Mouse (Mus musculus) monocyte, adult 5-6 weeks (primary cell): Measurements from ENCODE around the gene Pifo. TPM values are rescaled to one million over a fixed set of nuclear protein-coding genes. Genes with fewer than 3 reads are reported as not detected.
"Not testable (repeated sequence)": the region's sequence is repeated elsewhere in the genome, so short reads cannot be mapped to it uniquely, and the experiment has no call there.

ENCODE experiments used
- ATAC-seq: fragments of 153-309, 156-312 bp; replicated peaks from 2 replicates; pipeline ENCODE4 v1.8.0; 2017; ENCODE audit warnings: mild to moderate bottlenecking; ENCODE audit not compliant: low TSS enrichment, insufficient number of reproducible peaks, severe bottlenecking, poor library complexity, low FRiP score
- total RNA-seq: library from RNA; stranded (forward); fragments of 200-1000, 200-491, 200-594 nt; gene quantifications from 3 replicates; pipeline ENCODE4 v1.2.3, GENCODE M21; 2017

Gene Pifo
- total RNA-seq = not detected in 3 replicates

- no peak for ATAC-seq
These were observed at the start of gene Pifo for GRCm38 (mm10) chr3:106014546-106014945. Pifo (minus strand) TSS chr3:106014646.

- ATAC-seq = no peak
These were observed 43.5 kb upstream of the Pifo start for GRCm38 (mm10) chr3:106057966-106058365.

- no peak for ATAC-seq
These were observed 37.5 kb upstream of the Pifo start for GRCm38 (mm10) chr3:106051896-106052295.

GRCm38 (mm10) chr3:106040306-106040705 lies 25.9 kb upstream of the Pifo start:
- ATAC-seq = no peak

GRCm38 (mm10) chr3:106032781-106033180 lies 18.3 kb upstream of the Pifo start, which contains the start of gene Chil5:
Chil5 (minus strand) TSS chr3:106032814.
- no peak for ATAC-seq

DNA sequence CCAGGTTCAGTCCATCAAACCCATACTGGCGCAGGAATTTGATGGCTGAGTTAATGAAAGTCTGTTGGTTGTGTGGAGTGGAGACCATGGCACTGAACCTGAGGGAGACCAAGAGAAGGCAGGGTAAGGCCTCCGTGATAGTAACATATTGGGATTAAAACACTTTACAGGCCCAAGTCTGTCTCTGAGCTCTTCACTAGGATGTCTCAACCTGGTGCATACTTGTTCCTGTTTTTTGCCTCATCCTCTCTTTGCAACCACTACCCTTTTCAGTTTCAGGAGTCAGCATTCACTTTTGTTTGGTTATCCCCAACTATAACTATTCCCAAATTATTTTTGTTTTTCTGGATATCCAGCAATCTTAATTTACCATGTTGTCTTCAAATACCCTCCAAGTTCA lies 9.7 kb upstream of the Pifo start:
- no peak for ATAC-seq

DNA sequence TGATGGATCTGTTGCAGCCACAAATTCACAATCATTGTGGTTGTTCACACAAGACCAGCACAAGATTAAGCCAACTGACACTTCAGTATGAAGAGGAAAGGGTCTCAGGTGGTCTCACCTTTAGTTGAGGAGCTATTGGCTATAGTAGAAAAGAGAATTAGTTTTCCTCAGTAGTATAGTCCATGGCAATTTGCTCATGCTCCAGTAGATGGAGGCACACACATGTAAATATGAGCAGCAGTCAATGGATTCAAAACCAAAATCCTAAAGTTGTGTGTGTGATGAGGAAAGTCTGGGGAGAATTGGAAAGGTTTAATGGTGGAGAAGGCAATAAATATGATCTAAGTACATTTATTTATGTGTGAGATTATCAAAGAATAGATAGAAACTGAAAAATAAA lies 7.4 kb upstream of the Pifo start:
- ATAC-seq = no peak

DNA sequence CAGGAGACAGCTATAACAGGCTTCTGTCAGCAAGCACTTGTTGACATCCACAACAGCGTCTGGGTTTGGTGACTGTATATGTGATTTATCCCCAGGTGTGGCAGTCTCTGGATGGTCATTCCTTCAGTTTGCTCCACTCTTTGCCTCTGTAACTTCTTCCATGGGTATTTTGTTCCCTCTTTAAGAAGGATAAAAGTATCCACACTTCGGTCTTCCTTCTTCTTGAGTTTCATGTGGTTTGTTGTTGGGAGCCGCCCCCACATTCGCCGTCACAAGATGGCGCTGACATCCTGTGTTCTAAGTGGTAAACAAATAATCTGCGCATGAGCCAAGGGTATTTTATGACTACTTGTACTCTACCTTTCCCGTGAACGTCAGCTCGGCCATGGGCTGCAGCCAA lies 11.1 kb downstream of the Pifo start:
- not testable (repeated sequence) for ATAC-seq

GRCm38 (mm10) chr3:106001416-106002370 lies 12.8 kb downstream of the Pifo start:
- peak; percentile 66 for ATAC-seq

- no peak for ATAC-seq
These were observed 13.6 kb downstream of the Pifo start for GRCm38 (mm10) chr3:106000707-106001375.

DNA sequence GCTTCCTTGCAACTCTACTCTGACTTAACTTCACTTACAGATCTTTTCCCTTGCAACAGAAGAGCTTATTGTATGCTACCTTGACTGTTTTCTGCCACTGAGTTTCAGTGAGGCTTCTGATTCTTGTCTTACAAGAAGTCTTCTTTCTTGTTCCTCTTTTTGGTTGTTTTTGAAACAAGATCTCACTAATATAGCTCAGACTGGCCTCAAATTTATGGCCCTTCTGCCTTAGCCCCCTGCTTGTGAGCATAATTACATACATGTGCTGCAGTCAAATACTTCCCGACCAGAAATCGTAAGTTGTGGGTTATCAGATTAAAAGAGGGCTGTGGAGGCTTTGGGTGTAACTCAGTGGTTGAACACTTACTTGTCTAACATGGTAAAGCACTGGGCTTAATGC lies 19.7 kb downstream of the Pifo start:
- ATAC-seq = no peak

DNA sequence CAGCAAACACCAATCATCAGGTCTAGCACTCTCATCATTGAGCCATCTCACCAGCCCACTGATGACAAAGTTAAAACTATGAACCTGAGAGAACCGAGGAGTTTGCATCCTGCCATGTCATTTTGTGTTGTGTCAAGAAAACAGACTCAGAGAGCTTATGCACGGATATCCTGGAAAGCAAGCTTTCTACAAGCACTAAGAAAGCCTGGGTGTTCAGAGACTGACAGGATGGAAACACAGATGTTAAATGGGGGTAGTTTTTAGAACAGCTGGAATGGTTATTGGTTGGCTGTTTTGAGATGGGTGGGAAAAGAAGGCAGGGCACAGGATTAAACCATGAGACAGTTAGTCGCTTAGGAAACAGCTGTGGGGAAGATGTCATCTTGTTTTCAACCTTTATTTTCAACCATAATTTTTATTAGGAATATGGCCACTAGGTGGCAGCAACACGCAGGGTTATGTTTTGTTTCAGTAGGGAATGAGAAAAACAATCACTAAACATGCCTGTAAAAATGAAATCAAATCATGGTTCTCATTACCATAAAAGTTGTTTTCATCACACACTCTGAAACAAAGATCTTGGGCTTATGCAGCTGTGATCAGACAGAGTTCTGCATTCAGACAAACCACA lies 22.7 kb downstream of the Pifo start:
- no peak for ATAC-seq

DNA sequence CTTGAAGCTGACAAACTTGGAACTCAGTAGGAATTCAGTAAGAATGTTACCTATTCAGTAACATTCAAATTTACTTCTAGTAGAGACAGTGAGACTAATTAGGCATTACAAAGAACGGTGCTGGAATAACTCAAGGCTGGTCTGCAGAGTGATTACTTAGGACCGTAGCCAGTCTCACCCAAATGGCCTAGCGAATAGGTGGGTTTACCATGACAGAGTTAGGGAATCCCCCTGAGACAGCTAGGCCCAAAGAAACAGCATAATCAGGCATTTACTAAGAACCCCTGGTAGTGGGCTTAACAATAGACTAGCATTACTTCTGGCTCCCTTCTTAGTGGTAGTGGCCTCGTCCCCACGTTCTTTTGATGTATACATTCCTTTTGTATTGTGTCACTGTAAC lies 24.8 kb downstream of the Pifo start:
- not testable (repeated sequence) for ATAC-seq

- ATAC-seq = 0 out of 2 replicates have a peak, but pooled peaks have one; percentile 47
These were observed 40.3 kb downstream of the Pifo start for GRCm38 (mm10) chr3:105974174-105974573.

- no peak for ATAC-seq
These were observed 41.0 kb downstream of the Pifo start, which contains the start of gene Ovgp1 for GRCm38 (mm10) chr3:105973411-105973810. Ovgp1 (plus strand) TSS chr3:105973711.

- ATAC-seq = no peak
These were observed 42.5 kb downstream of the Pifo start for GRCm38 (mm10) chr3:105971831-105972446.

DNA sequence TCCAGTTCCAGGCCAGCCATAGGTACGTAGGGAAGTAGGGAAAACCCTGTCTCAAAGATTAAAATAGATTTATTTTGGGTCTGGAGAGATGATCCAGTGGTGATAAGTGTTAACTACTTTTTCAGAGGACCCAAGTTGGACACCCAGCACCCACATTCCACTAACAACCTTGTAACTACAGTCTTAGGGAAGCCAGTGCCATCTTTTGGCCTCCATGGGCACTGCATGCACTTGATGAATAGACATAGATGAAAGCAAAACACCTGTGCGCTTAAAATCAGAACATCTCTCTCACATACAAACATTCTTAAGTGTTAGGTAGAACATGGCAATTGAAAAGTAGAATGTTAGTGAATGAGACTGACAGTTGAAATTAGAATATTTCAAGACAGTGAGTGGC lies 53.7 kb downstream of the Pifo start:
- ATAC-seq = no peak

- no peak for ATAC-seq
These were observed 54.4 kb downstream of the Pifo start, which contains the start of gene Atp5f1 for GRCm38 (mm10) chr3:105959999-105960398. Atp5f1 (minus strand) TSS chr3:105960099.

DNA sequence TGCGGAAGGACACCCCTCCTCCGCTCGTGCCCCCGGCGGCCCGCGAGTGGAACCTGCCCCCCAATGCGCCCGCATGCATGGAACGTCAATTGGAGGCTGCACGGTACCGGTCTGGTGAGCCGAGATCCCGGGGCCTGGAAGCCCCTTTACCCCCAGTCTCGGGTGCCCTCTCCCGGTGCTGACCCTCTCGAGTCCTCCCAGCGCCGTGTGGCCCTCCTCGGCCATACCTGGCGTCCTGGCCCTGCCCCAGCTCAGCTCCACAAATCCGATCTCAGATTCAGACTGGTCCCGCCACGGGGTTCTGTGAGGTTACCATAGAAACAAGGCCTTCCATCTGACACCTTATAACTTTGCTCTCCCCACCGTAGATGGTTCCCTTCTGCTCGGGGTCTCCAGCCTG lies 54.9 kb downstream of the Pifo start:
- ATAC-seq = peak; percentile 5; the same call in 1 of the 2 replicates
